Mouse (Mus musculus) thymus, adult 18-20 months (tissue): ENCODE measurements around the gene Adamts16.

Experiments
- DNase-seq, 2 experiments: peaks; one replicate each; pipeline ENCODE4 v3.0.0; 2022; ENCODE audit warnings: mixed read lengths in 2 of 2

The Adamts16 gene

GRCm38 (mm10) chr13:70707158-70707854 is 134.3 kb downstream of the Adamts16 start:
- no peak for DNase-seq

- no peak for DNase-seq
Observed at GRCm38 (mm10) chr13:70702904-70703303, 138.7 kb downstream of the Adamts16 start.

- no peak for DNase-seq
Observed at GRCm38 (mm10) chr13:70698812-70699387, 142.7 kb downstream of the Adamts16 start.

- DNase-seq = no peak
Observed at GRCm38 (mm10) chr13:70689452-70689960, 152.1 kb downstream of the Adamts16 start.

- DNase-seq = no peak
Observed at GRCm38 (mm10) chr13:70685825-70686224, 155.8 kb downstream of the Adamts16 start.

- DNase-seq = no peak
Observed at GRCm38 (mm10) chr13:70684976-70685609, 156.5 kb downstream of the Adamts16 start.

- no peak for DNase-seq
Observed at GRCm38 (mm10) chr13:70681411-70682183, 160.0 kb downstream of the Adamts16 start.

GRCm38 (mm10) chr13:70680316-70680715 is 161.3 kb downstream of the Adamts16 start:
- no peak for DNase-seq
